Mouse (Mus musculus) testis, adult 2 months (tissue): ENCODE results near the gene Eif4ebp2. TPM values are rescaled to one million over a fixed set of nuclear protein-coding genes. Genes with fewer than 3 reads are reported as not detected.

ENCODE experiments used
- H3K27ac ChIP-seq: fragments of 200-500 bp; 2 replicates; pipeline ENCODE4 v1.5.1; 2012; ENCODE audit warnings: low read depth, low read length; ENCODE audit not compliant: control insufficient read depth, insufficient read depth
- H3K27me3 ChIP-seq: fragments of 200-500 bp; 2 replicates; pipeline ENCODE4 v1.6.1; 2012; ENCODE audit warnings: mild to moderate bottlenecking, low read length, moderate library complexity; ENCODE audit not compliant: control insufficient read depth, insufficient read depth
- H3K36me3 ChIP-seq: fragments of 200-500 bp; 2 replicates; pipeline ENCODE4 v1.6.1; 2012; ENCODE audit warnings: mild to moderate bottlenecking, low read length; ENCODE audit not compliant: control insufficient read depth, insufficient read depth
- H3K4me1 ChIP-seq: fragments of 200-500 bp; 2 replicates; pipeline ENCODE4 v1.6.1; 2012; ENCODE audit warnings: low read length; ENCODE audit not compliant: control insufficient read depth, insufficient read depth
- H3K4me3 ChIP-seq: fragments of 200-500 bp; 2 replicates; pipeline ENCODE4 v1.5.1; 2012; ENCODE audit warnings: low read depth, mild to moderate bottlenecking, low read length, moderate library complexity, mixed read lengths; ENCODE audit not compliant: control insufficient read depth
- CTCF ChIP-seq: fragments of 200-500 bp; IDR thresholded peaks from 2 replicates; pipeline ENCODE4 v1.5.1; 2012; ENCODE audit warnings: low read depth, mild to moderate bottlenecking, inconsistent platforms, low read length, moderate library complexity; ENCODE audit not compliant: control insufficient read depth, insufficient read depth, insufficient replicate concordance
- POLR2A ChIP-seq: fragments of 200-500 bp; IDR thresholded peaks from 2 replicates; pipeline ENCODE4 v1.6.1; 2012; ENCODE audit warnings: low read depth, mild to moderate bottlenecking, inconsistent platforms, low read length, moderate library complexity; ENCODE audit not compliant: control insufficient read depth
- polyA plus RNA-seq: library from polyadenylated mRNA; depleted of rRNA; stranded (reverse); fragments of >200 nt; gene quantifications from 2 replicates; pipeline ENCODE4 v1.2.3, GENCODE M21; 2012

Gene Eif4ebp2
- polyA plus RNA-seq, 1 experiment, result 33.7 TPM

DNA sequence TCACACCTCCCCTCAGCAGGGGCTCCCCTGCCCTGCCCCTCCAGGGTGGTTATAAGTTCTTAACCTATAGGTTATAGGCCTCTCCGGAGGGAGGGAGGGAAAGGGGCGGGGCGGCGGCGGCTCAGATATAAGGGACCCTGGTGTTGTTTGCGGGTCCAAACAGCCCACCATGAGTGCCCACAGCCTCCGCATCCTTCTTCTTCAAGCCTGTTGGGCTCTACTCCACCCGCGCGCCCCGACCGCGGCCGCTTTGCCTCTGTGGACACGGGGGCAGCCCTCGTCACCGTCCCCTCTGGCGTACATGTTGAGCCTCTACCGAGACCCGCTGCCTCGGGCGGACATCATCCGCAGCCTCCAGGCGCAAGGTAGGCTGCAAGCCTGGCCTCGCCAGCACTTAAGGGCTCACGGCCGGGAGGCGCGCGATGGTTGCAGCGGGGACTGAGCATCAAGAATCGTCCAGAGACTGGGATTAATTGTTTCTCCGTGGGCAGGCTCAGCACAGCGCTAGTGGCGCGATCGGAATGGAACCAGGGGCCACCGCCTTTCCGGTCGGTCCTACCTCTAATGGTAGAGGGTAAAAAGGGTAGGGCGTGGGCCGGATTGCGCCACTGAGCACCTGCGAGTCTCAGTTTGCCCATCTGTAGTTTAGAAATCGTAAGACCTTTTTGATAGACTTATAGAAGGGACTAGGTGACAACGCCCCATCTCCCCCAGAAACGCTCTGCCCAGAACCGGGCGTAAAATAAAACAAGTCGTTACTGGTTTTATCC is 34.1 kb downstream of the Eif4ebp2 start:
- TF ChIP-seq POLR2A (no peak), CTCF (no peak)
- Histone ChIP-seq H3K27ac (no peak overlapping the region), H3K27me3 (no peaks in the 10 kb centered on the region; the same call in 1 of the 2 replicates), H3K36me3 (no peaks in the 10 kb centered on the region), H3K4me3 (peak overlapping the region; percentile 51), H3K4me1 (peaks cover 4% of the 10 kb centered on the region)

DNA sequence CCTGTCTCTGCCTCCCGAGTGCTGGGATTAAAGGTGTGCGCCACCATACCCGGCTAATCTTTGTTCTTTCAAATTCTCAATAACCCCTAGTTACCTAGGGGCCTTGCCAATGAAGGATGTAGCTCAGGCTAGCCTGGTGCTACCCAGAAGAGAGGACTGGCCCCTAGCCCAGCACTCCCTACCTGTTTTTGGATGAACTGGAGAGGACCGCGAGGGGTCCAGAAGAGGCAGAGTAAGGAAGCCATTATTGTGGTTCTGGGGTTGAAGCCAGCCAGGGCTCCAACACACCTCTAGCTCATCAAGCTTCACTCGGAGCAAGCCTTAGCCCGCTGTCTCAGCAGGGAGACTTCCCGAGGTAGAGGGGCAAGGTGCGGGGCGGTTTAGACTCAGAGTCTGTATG is 34.8 kb downstream of the Eif4ebp2 start, which contains the start of gene Nodal:
TSS of gene Nodal (plus strand) at position 301 of the 400 bp plus-strand sequence.
- no peaks in the 10 kb centered on the region for H3K36me3 ChIP-seq
- no peaks in the 10 kb centered on the region; the same call in 1 of the 2 replicates for H3K27me3 ChIP-seq
- H3K4me3 ChIP-seq, result peak within 1 kb of the TSS; percentile 51
- peaks cover 4% of the 10 kb centered on the region for H3K4me1 ChIP-seq
- no peak within 1 kb of the TSS for H3K27ac ChIP-seq
- TF ChIP-seq CTCF, result no peak
- TF ChIP-seq POLR2A, result no peak

GRCm38 (mm10) chr10:61417046-61417445 is 35.4 kb downstream of the Eif4ebp2 start:
- Histone ChIP-seq H3K4me3 (no peak overlapping the region), H3K36me3 (no peaks in the 10 kb centered on the region), H3K4me1 (peaks cover 4% of the 10 kb centered on the region), H3K27me3 (no peaks in the 10 kb centered on the region; the same call in 1 of the 2 replicates), H3K27ac (no peak overlapping the region)
- TF ChIP-seq POLR2A, result no peak
- TF ChIP-seq CTCF, result no peak

DNA sequence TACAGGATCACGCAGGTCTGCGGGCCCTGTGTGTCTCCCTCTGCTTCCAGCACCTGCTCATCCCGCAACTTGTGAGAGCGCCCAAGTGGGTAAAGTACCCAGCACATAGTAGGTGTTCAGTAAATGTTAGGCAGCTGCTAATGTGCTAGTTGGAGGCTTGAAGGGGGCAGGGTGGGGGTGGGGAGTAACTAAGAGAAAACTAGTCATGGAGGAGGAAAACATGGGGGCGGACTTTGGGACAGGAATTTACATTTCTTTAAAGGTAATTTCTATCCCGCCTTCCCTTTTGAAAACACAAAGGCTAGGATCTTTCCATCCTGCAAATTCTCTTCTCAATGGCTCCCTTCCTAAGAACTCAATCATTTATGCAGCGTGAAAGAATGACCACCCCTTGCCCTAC is 35.9 kb downstream of the Eif4ebp2 start:
- no peak overlapping the region for H3K27ac ChIP-seq
- TF ChIP-seq POLR2A (no peak), CTCF (no peak)
- H3K4me1 ChIP-seq, result peaks cover 4% of the 10 kb centered on the region
- no peaks in the 10 kb centered on the region for H3K36me3 ChIP-seq
- no peak overlapping the region for H3K4me3 ChIP-seq
- H3K27me3 ChIP-seq, result no peaks in the 10 kb centered on the region; the same call in 1 of the 2 replicates

DNA sequence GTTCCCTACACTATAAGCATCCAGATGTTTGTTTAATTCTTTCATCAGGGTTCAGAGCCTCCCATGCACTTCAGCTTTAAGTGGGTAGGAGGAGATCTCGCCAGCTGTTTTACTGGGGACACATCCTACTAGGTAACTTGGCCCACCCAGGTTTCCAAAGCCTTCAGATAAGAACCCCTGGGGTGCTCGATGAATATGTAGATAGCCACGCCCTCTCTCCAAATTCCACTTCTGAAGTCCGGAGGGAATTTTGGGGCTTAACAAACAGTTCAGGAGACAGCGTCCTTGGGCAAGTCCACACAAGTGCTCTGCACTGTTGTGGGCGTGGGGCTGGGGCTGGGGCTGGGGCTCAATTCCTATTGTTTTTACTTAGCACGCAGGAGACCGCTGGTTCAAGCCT is 36.6 kb downstream of the Eif4ebp2 start:
- Histone ChIP-seq H3K27ac (no peak overlapping the region), H3K27me3 (no peaks in the 10 kb centered on the region; the same call in 1 of the 2 replicates), H3K4me1 (peaks cover 4% of the 10 kb centered on the region), H3K36me3 (no peaks in the 10 kb centered on the region), H3K4me3 (no peak overlapping the region)
- no peak for TF ChIP-seq POLR2A
- TF ChIP-seq CTCF, result no peak

DNA sequence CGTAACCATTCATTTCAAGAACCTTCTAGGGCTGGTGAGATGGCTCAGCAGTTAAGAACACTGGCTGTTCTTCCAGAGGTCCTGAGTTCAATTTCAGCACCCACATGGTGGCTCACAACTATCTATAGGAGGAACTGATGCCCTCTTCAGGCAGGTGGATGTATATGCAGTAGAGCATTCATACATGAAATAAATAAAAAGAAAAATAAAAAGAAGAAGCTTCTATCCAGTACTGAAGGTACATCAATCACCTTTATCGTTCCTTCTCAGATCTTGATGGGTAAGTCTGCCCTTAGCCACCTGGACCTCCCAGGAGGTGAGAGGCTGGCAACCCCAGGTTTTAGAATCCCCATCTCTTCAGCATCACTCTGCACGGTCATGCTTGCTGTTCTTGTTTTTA is 37.2 kb downstream of the Eif4ebp2 start:
- Histone ChIP-seq H3K36me3 (no peaks in the 10 kb centered on the region), H3K4me3 (no peak overlapping the region), H3K4me1 (peaks cover 4% of the 10 kb centered on the region), H3K27me3 (no peaks in the 10 kb centered on the region; the same call in 1 of the 2 replicates), H3K27ac (no peak overlapping the region)
- TF ChIP-seq POLR2A (no peak), CTCF (no peak)

GRCm38 (mm10) chr10:61412910-61413625 is 39.4 kb downstream of the Eif4ebp2 start:
- TF ChIP-seq POLR2A (no peak), CTCF (no peak)
- Histone ChIP-seq H3K27ac (no peak overlapping the region), H3K27me3 (no peaks in the 10 kb centered on the region; the same call in 1 of the 2 replicates), H3K4me1 (no peaks in the 10 kb centered on the region; the same call in 1 of the 2 replicates), H3K36me3 (no peaks in the 10 kb centered on the region), H3K4me3 (no peak overlapping the region)
